Mouse (Mus musculus): Measurements from ENCODE around the gene Gm20458. TPM values are rescaled to one million over a fixed set of nuclear protein-coding genes. Genes with fewer than 3 reads are reported as not detected.

Gene Gm20458
- not detected for polyA plus RNA-seq (2014; fragmentation: Illumina TruSeq; extraction: RNeasy Lipid Tissue Mini Kit (QIAGEN cat#74804); ENCODE audit: low read depth, low replicate concordance)

DNA sequence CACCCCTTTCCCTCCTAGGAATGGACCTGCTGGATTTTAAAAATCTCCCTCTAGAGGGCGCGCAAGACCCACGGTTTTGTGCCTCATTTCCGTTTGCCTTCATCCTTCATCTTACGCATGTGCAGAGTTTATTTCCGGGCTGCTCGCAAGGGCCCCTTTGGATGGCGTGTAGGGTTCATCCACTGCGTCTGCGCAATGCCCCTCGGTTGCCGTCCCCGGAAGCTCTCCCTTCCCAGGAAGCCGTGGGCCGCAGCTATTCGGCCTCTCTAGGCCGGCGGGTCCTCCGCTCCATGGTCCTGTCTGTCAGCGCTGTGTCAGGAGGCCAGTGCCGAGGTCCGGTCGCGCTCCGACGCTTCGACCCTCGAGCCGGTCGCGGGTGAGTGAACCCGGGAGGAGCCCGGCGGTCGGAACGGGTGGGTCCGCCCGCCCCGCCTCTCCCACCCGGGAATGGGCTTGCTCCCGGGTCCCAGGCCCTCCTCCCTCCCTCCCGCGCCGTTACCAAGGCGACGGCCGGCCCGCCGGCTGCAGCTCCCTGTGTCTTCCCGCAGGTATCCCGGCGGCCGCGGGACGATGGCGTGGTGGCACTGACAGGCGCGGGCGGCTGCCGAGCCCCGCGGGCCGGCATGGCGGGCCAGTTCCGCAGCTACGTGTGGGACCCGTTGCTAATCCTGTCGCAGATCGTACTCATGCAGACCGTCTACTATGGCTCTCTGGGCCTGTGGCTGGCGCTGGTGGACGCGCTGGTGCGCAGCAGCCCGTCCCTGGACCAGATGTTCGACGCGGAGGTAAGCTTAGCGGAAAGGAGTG lies at the start of gene Gm20458:
TSS of gene Gm20458 (plus strand) at position 223 of the 807 bp plus-strand sequence.

DNA sequence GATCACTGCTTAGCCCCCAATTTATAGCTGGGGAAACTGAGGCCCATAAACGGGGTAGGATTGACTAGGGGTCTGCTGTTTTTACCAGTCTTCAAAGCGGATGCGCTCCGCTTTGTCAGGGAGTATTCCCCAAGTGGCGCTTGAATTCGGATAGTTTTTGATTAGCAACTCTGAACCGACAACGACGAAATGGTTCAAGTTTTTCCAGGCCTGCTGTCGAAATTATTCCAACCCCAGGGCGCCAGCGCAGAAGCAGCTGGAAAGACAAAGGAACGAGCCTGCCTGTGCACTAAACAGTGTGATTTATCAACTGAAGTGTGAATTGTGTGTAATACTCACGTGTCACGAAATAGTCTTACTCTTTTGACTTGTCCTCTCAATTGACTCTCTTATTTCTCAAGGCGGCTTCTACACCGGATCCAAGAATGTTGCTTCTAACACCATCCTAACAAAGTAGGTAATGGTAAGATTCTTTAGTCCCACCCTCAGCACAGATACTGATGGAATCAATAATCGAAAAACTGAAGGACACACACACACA lies 17.2 kb upstream of the Gm20458 start, which contains the start of gene Sdc4:
TSS of gene Sdc4 (minus strand) at position 428 of the 541 bp plus-strand sequence.

DNA sequence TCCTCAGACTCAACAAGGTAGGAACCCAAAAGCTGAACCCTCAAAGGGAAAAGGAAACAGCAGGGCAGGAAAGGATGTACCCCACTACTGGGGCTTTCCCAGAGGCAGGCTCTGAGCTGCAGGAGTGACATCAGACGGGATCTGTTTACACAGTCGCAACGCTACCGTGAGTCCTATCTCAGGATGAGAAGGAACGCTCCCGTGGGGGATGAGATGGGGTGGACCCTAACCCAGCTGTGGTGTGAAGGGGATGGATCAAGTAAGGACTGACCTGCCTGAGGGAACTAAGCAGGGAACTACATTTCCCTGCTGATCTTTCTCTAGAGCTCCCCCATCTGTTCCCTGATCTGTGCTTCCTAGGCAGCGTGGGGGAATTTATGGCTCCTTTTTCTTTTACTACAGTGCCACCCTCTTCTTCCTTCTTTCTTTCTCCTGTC lies 3.9 kb upstream of the Gm20458 start, which contains the start of gene Sys1:
TSS of gene Sys1 (plus strand) at position 101 of the 437 bp plus-strand sequence.

DNA sequence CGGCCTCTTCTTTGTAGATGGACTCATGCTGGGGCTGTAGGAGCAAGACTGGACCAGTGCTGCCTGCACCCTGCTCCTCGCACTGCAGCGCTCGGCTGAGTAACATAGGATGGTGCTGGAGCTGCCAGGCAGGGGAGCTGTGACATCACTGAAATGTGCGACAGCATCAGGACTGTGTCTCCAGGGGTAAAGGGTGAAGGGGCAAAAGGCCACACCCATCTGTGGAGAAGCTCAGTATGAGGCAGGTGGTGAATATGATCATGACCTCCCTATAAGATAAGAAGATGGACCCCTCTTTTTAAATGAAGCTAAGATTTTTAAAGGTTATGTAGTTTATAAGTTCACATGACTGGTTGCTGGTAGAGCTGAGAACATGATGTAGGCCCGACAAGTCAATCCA lies 12.9 kb downstream of the Gm20458 start, which contains the start of gene Trp53tg5:
TSS of gene Trp53tg5 (minus strand) at position 101 of the 400 bp plus-strand sequence.

DNA sequence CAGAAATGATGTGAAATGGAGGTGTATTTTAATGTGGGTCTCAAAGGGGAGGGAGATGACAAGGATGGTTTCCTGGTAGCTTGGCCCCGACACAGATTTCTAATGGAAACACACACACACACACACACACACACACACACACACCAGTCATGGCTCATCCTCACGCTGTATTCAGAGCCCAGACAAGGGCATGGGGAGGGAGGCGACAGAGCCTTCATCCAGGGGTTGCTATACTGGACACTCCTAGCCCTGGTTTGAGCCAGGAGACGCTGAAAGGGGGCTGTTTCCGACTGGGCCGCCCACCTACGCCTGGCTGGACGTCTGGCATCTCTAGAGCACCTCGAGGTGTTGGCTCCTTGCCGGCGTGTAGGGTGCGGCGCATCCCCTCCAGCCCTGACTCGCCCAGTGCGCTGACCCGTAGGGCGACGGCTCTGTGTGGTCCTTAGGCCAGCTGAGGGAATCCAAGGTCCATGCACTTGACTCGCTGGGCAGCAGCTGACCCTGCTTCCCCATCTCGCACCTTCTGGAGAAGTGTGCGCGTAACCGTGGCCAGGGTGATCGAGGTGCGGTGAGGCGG lies 25.0 kb downstream of the Gm20458 start, which contains the start of gene Dbndd2:
TSS of gene Dbndd2 (plus strand) at position 426 of the 577 bp plus-strand sequence.

DNA sequence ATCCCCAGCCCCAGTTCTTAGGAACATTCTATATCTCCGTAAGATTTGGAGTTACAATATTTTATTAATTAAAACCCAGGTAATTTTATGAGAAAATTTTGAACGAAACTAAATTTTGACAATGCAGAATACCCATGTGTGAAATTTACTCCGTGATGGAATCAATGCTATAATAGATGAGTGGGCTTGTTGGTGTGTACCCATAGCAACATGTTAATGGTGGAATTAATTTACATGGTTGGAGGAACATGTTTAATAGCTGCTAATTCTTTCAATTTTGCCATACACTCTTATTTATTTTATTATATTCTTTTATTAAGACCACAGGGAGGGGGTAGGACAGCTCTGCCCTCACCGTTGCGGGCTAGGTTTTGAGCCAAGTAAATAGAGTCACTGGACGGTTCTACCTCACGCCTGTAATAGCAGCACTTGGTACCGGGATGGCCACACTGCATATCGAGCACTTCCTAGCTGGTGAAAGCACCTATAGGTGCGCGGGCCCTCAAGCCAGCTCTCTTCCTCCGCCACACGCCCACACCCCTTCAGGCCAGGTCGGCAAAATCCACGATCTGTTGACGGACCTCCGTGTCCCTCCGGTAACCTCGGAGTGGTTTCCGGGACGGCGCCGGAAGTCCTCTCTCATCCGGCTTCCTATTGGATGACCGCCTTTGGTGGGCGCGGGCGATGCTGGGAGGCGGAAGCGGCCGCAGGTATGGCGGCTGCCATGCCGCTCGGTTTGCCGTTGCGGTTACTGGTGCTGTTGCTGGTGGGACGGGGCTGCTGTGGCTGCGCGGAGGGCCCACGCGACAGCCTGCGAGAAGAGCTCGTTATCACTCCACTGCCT lies 36.3 kb downstream of the Gm20458 start, which contains the start of gene Pigt:
TSS of gene Pigt (plus strand) at position 674 of the 844 bp plus-strand sequence.

Other genes with a start within 250 kb of the Gm20458 start
- 738 TPM for gene Wfdc15b, start 239.3 kb upstream of the Gm20458 start, polyA plus RNA-seq (2014; fragmentation: Illumina TruSeq; extraction: RNeasy Lipid Tissue Mini Kit (QIAGEN cat#74804); ENCODE audit: low read depth, low replicate concordance)
- gene Svs2, start 222.5 kb upstream of the Gm20458 start, polyA plus RNA-seq (2014; fragmentation: Illumina TruSeq; extraction: RNeasy Lipid Tissue Mini Kit (QIAGEN cat#74804); ENCODE audit: low read depth, low replicate concordance), result not detected
- gene Svs3b, start 204.3 kb upstream of the Gm20458 start, polyA plus RNA-seq (2014; fragmentation: Illumina TruSeq; extraction: RNeasy Lipid Tissue Mini Kit (QIAGEN cat#74804); ENCODE audit: low read depth, low replicate concordance), result not detected
- gene Svs4, start 182.5 kb upstream of the Gm20458 start, polyA plus RNA-seq (2014; fragmentation: Illumina TruSeq; extraction: RNeasy Lipid Tissue Mini Kit (QIAGEN cat#74804); ENCODE audit: low read depth, low replicate concordance), result not detected
- not detected for gene Svs3a, start 171.7 kb upstream of the Gm20458 start, polyA plus RNA-seq (2014; fragmentation: Illumina TruSeq; extraction: RNeasy Lipid Tissue Mini Kit (QIAGEN cat#74804); ENCODE audit: low read depth, low replicate concordance)
- gene Svs6, start 144.2 kb upstream of the Gm20458 start, polyA plus RNA-seq (2014; fragmentation: Illumina TruSeq; extraction: RNeasy Lipid Tissue Mini Kit (QIAGEN cat#74804); ENCODE audit: low read depth, low replicate concordance), result not detected
- 1.8 TPM for gene Svs5, start 128.2 kb upstream of the Gm20458 start, polyA plus RNA-seq (2014; fragmentation: Illumina TruSeq; extraction: RNeasy Lipid Tissue Mini Kit (QIAGEN cat#74804); ENCODE audit: low read depth, low replicate concordance)
- gene Slpi, start 71.9 kb upstream of the Gm20458 start, polyA plus RNA-seq (2014; fragmentation: Illumina TruSeq; extraction: RNeasy Lipid Tissue Mini Kit (QIAGEN cat#74804); ENCODE audit: low read depth, low replicate concordance), result 110 TPM
- not detected for gene Rbpjl, start 57.8 kb upstream of the Gm20458 start, polyA plus RNA-seq (2014; fragmentation: Illumina TruSeq; extraction: RNeasy Lipid Tissue Mini Kit (QIAGEN cat#74804); ENCODE audit: low read depth, low replicate concordance)
- 1.1 TPM for gene Matn4, start 55.8 kb upstream of the Gm20458 start, polyA plus RNA-seq (2014; fragmentation: Illumina TruSeq; extraction: RNeasy Lipid Tissue Mini Kit (QIAGEN cat#74804); ENCODE audit: low read depth, low replicate concordance)
- 26.4 TPM for gene Sdc4, start 17.1 kb upstream of the Gm20458 start, polyA plus RNA-seq (2014; fragmentation: Illumina TruSeq; extraction: RNeasy Lipid Tissue Mini Kit (QIAGEN cat#74804); ENCODE audit: low read depth, low replicate concordance)
- 31.9 TPM for gene Sys1, start 4.0 kb upstream of the Gm20458 start, polyA plus RNA-seq (2014; fragmentation: Illumina TruSeq; extraction: RNeasy Lipid Tissue Mini Kit (QIAGEN cat#74804); ENCODE audit: low read depth, low replicate concordance)
- gene Trp53tg5, start 12.8 kb downstream of the Gm20458 start, polyA plus RNA-seq (2014; fragmentation: Illumina TruSeq; extraction: RNeasy Lipid Tissue Mini Kit (QIAGEN cat#74804); ENCODE audit: low read depth, low replicate concordance), result 2.1 TPM
- 18.9 TPM for gene Dbndd2, start 25.1 kb downstream of the Gm20458 start, polyA plus RNA-seq (2014; fragmentation: Illumina TruSeq; extraction: RNeasy Lipid Tissue Mini Kit (QIAGEN cat#74804); ENCODE audit: low read depth, low replicate concordance)
- 74.8 TPM for gene Pigt, start 36.6 kb downstream of the Gm20458 start, polyA plus RNA-seq (2014; fragmentation: Illumina TruSeq; extraction: RNeasy Lipid Tissue Mini Kit (QIAGEN cat#74804); ENCODE audit: low read depth, low replicate concordance)
- 15.2 TPM for gene Wfdc2, start 101.4 kb downstream of the Gm20458 start, polyA plus RNA-seq (2014; fragmentation: Illumina TruSeq; extraction: RNeasy Lipid Tissue Mini Kit (QIAGEN cat#74804); ENCODE audit: low read depth, low replicate concordance)
- 240 TPM for gene Spint3, start 112.5 kb downstream of the Gm20458 start, polyA plus RNA-seq (2014; fragmentation: Illumina TruSeq; extraction: RNeasy Lipid Tissue Mini Kit (QIAGEN cat#74804); ENCODE audit: low read depth, low replicate concordance)
- gene Wfdc6a, start 124.5 kb downstream of the Gm20458 start, polyA plus RNA-seq (2014; fragmentation: Illumina TruSeq; extraction: RNeasy Lipid Tissue Mini Kit (QIAGEN cat#74804); ENCODE audit: low read depth, low replicate concordance), result 118 TPM
- gene Eppin, start 132.6 kb downstream of the Gm20458 start, polyA plus RNA-seq (2014; fragmentation: Illumina TruSeq; extraction: RNeasy Lipid Tissue Mini Kit (QIAGEN cat#74804); ENCODE audit: low read depth, low replicate concordance), result 285 TPM
- 215 TPM for gene Wfdc6b, start 152.6 kb downstream of the Gm20458 start, polyA plus RNA-seq (2014; fragmentation: Illumina TruSeq; extraction: RNeasy Lipid Tissue Mini Kit (QIAGEN cat#74804); ENCODE audit: low read depth, low replicate concordance)
- gene Wfdc8, start 152.7 kb downstream of the Gm20458 start, polyA plus RNA-seq (2014; fragmentation: Illumina TruSeq; extraction: RNeasy Lipid Tissue Mini Kit (QIAGEN cat#74804); ENCODE audit: low read depth, low replicate concordance), result 244 TPM
- 298 TPM for gene Wfdc16, start 177.8 kb downstream of the Gm20458 start, polyA plus RNA-seq (2014; fragmentation: Illumina TruSeq; extraction: RNeasy Lipid Tissue Mini Kit (QIAGEN cat#74804); ENCODE audit: low read depth, low replicate concordance)
- gene Wfdc10, start 195.1 kb downstream of the Gm20458 start, polyA plus RNA-seq (2014; fragmentation: Illumina TruSeq; extraction: RNeasy Lipid Tissue Mini Kit (QIAGEN cat#74804); ENCODE audit: low read depth, low replicate concordance), result 2,863 TPM
- 297 TPM for gene Wfdc9, start 195.6 kb downstream of the Gm20458 start, polyA plus RNA-seq (2014; fragmentation: Illumina TruSeq; extraction: RNeasy Lipid Tissue Mini Kit (QIAGEN cat#74804); ENCODE audit: low read depth, low replicate concordance)
- gene Wfdc11, start 213.1 kb downstream of the Gm20458 start, polyA plus RNA-seq (2014; fragmentation: Illumina TruSeq; extraction: RNeasy Lipid Tissue Mini Kit (QIAGEN cat#74804); ENCODE audit: low read depth, low replicate concordance), result 41.2 TPM
- gene Wfdc13, start 224.1 kb downstream of the Gm20458 start, polyA plus RNA-seq (2014; fragmentation: Illumina TruSeq; extraction: RNeasy Lipid Tissue Mini Kit (QIAGEN cat#74804); ENCODE audit: low read depth, low replicate concordance), result 775 TPM
- gene Spint4, start 237.5 kb downstream of the Gm20458 start, polyA plus RNA-seq (2014; fragmentation: Illumina TruSeq; extraction: RNeasy Lipid Tissue Mini Kit (QIAGEN cat#74804); ENCODE audit: low read depth, low replicate concordance), result 1,086 TPM